Mouse (Mus musculus) gastrocnemius, postnatal 4 days (tissue): ENCODE data around the gene Rbks. TPM values are rescaled to one million over a fixed set of nuclear protein-coding genes. Genes with fewer than 3 reads are reported as not detected.
"Not testable (repeated sequence)": the region's sequence is repeated elsewhere in the genome, so short reads cannot be mapped to it uniquely, and the experiment has no call there.

Experiments used
- DNase-seq, 2 experiments: peaks; one replicate each; pipeline ENCODE4 v3.0.0; 2021 to 2022; ENCODE audit warnings: low spot score in 2 of 2, mixed read lengths in 2 of 2
- total RNA-seq, 2 experiments: library from RNA; stranded (reverse); gene quantifications; 2 replicates each; pipeline ENCODE4 v1.2.3; 2021

Rbks gene
- total RNA-seq, 2 experiments from 2014 or later, result 2.9 to 4.6 TPM

- no peak for DNase-seq
Observed at GRCm38 (mm10) chr5:31680183-31680582, 17.2 kb downstream of the Rbks start.

- DNase-seq, result no peak
Observed at GRCm38 (mm10) chr5:31678000-31678399, 19.4 kb downstream of the Rbks start.

- DNase-seq, result no peak
Observed at GRCm38 (mm10) chr5:31673431-31673830, 24.0 kb downstream of the Rbks start.

DNA sequence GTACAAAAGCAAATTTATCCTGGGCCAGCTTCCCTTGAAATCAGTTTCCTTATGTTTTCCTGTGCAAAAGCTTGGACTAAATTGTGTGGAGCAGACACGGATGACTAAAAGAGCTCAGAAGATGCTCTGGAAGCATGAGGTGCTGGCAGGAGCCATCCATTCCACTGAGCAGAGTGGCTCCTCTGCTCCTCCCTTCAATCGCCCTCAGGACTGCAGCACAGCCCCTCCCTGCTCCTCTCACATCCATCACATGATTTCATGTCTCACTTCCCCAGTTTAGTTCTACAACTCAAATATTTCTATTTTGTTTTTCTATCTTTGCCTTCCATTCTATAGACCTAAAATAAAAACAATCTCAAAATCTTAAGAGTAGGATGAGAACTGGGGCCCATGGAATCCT is 26.3 kb downstream of the Rbks start:
- DNase-seq, result no peak

DNA sequence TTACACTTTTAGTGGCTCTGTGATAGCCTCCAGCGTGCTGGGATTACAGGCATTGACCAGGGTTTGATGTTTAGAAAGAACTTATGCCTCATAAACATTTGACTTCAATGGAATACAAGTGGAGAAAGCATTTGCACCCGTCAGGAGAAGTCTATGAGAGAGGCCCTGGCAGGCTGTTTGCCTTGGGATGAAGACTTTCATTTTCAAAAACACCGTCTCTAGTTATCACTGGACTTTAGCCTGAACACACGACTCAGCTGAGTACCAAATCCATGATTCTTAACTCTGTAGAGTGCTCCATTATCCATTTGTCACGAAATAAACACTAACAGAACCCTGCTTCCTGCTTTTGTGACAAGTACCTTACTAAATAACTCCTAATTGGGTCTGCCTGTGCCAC is 27.4 kb downstream of the Rbks start:
- DNase-seq, result no peak

- no peak for DNase-seq
Observed at GRCm38 (mm10) chr5:31668325-31668968, 29.0 kb downstream of the Rbks start.

GRCm38 (mm10) chr5:31666176-31666575 is 31.3 kb downstream of the Rbks start:
- DNase-seq, result peak; percentile 17 to 21

DNA sequence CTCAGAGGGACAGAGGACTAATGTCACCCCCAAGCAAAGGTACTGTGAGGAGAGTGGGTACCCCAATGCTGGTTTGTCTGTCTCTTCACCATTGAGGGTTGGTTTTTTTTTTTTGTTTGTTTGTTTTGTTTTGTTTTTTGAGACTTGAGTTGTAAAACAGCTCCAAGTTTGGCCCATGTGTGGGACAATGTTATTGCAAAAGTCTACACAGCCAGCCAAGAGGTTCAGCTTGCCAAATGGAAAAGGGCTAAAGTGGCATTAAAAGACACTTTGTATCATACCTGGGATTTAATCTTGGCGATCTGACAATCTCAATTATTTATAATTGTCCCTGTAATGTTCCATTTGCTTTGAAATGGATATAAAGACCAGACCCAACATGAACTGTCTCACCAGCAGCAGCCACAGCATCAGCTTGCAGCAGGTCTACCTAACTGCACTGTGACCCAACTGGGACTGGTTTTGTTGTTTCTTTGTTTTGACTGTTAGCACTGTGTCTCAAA is 41.7 kb downstream of the Rbks start:
- DNase-seq, result no peak

DNA sequence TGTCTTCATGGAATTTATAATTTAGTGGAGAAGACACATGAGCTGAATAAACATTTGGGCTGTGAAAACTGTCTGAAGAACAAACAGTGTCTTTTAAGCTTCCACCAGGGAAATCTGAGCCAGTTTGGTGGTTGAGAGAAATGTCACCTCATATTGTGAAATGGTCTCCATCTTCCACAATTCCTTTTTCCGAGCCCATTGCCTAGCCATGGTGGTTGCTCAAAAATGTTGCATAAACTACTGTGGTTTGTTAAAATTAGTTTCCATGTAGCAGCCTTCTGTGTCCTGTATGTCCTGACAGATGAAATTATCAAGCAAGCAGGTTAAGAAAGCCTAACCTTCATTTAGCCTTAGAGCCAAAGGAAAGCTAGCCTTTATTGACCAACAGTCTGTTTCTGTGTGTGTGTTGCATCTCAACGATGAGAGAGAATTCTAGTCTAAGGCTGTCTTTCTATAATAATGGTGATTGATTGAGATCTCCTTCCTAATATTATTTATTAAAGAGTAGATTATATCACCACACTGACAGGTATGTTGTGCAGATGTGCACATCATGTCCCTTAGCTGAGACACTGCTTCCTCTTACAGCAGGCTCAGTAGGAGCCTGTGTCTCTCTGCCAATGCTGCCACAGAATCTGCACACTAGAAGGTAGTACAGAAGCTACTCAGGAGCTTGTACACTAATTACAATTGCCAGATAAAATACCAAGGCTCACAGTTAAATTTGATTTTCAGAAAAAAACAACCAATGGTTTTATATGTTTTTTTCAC is 46.7 kb downstream of the Rbks start:
- DNase-seq, result no peak

DNA sequence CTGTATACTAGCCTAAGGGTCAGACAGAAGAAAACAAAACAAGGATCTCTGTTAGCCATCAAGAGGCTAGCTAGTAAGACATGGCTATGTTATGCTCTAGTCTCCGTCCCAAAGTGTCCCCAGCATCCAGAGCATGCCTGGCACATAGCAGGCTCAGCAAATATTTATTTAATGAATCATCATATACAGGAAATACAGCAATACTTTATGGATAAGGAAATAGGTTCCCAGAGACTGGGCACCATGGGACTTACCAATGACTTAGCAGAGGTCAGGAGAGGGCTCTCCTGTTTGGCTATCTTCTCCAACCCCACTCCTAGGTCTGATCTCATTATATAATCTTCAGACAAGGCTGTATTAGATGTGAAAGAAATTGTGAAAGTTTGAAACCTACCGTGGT is 50.1 kb downstream of the Rbks start:
- DNase-seq, result no peak

GRCm38 (mm10) chr5:31646574-31646973 is 50.9 kb downstream of the Rbks start:
- DNase-seq, result no peak

- DNase-seq, result no peak
Observed at GRCm38 (mm10) chr5:31645798-31646197, 51.6 kb downstream of the Rbks start.

GRCm38 (mm10) chr5:31644847-31645246 is 52.6 kb downstream of the Rbks start:
- DNase-seq, result no peak

DNA sequence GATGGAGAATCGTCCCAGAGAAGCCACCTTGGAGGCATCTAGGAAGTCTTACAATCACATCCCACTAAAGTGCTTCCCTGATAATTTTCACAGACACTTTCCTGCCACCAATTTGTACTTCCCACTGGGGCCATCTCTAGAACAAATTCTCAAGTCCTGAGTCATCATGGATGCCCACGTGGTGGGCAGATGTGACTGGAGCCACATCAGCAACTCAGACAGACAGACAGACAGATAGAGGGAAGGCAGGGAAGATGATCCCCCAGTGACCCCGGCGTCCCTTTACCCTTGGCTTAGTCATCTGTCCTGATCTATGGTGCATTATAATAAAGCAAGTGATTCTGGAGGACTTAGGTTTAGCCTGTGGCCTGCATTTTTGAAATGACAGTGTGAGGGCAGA is 53.2 kb downstream of the Rbks start:
- no peak for DNase-seq

GRCm38 (mm10) chr5:31642300-31642699 is 55.1 kb downstream of the Rbks start:
- no peak for DNase-seq

DNA sequence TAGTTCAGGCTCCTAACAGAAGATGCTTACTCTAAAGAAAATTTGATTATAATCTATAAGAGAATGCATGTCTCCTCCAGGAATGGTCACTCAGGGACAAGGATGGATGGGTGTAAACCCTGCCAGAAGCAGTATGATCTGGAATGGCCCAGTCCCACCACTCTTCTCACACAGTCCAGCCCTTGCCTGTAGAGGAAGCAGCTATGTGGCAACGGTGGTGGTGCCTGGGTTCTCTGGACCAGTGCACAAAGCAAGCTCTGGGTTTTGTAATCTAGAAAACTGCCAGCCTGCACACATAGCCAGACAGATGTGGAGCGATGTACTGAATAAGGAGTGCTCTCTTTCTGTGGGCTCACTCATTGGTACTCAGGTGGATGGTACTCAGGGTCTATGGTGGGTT is 56.9 kb downstream of the Rbks start:
- DNase-seq, result no peak

DNA sequence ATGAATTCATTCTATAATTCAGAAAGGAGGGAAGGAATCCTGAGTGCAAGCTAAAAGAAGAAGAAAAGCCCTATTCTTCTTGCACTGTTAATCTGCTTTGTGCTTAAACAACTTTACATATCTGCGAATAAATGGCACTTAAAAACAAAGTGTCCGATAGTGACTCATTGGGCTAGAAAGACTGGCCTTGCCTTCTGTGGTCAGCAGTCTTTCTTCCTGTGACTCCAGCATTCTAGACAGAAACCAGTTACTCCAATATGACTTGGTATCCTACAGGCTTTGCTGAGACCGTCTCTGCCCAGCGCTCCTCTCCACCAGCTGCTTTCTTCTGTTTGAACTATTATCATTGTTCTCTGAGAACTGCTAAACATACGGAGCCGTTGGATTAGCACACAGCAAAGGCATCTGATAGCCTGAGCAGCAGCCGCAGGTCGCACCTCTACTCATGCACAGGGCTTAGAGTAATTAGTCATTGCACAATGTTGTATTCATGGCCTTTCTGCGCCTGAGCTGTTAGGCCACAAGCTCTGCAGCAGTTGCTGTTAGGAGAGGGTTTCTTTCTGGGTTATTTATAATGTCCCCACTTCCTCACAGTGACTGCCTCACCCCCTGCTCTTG is 60.7 kb downstream of the Rbks start:
- no peak for DNase-seq

GRCm38 (mm10) chr5:31634679-31635078 is 62.7 kb downstream of the Rbks start:
- DNase-seq, result no peak

DNA sequence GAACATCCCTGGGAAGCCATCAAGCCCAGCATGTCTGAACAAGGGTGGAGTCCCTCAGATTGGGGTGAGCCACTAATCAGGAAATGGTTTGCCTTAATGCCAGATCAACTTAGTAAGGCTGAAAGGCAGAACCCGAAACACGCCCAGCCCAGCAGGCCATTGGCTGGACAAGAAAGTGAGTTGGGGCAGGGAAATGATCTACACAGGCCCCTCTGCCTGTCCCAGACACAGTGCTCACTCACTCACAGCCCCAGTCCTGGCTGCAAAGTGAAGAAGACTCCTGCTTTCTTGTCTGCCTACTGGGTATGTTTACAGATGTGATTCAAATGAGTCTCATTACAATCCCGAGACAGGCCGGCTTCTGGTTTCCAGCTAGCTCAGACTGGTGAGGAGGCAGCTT is 63.3 kb downstream of the Rbks start:
- DNase-seq, result no peak

- DNase-seq, result not testable (repeated sequence)
Observed at GRCm38 (mm10) chr5:31631169-31631568, 66.3 kb downstream of the Rbks start.

DNA sequence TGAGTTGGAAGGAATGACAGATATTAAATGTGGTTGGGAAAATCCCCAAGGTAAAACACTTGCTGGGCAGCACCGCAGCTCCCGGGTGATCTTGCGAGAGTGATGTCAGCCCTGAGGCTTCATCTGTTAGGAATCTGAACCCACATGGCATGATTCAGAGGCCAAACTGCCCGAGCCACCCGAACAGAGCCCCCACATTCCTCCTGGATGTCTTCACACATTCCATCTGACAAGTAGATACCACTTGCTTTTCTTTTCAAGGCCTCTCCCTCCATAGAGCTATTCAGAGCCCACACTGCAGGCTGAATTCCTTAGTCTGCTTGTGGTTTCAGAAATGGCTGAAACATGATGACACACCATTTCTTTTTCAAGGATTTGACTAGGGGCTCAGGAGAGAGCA is 67.4 kb downstream of the Rbks start:
- peak in 1 of 2 experiments; percentile 36 for DNase-seq

GRCm38 (mm10) chr5:31628555-31628954 is 68.9 kb downstream of the Rbks start:
- no peak for DNase-seq
